Mouse (Mus musculus) cerebellum, adult 2 months (tissue): ENCODE results near the gene Gm10190.

ENCODE experiments used
- CTCF ChIP-seq: fragments of 200-500 bp; IDR thresholded peaks from 2 replicates; pipeline ENCODE4 v1.5.1; 2011; ENCODE audit warnings: low read depth, mild to moderate bottlenecking, control low read depth, low read length, moderate library complexity, borderline replicate concordance; ENCODE audit not compliant: insufficient read depth
- POLR2A ChIP-seq: fragments of 200-500 bp; IDR thresholded peaks from 2 replicates; pipeline ENCODE4 v1.6.1; 2011; ENCODE audit warnings: low read length, control low read depth, borderline replicate concordance; ENCODE audit not compliant: insufficient read depth

DNA sequence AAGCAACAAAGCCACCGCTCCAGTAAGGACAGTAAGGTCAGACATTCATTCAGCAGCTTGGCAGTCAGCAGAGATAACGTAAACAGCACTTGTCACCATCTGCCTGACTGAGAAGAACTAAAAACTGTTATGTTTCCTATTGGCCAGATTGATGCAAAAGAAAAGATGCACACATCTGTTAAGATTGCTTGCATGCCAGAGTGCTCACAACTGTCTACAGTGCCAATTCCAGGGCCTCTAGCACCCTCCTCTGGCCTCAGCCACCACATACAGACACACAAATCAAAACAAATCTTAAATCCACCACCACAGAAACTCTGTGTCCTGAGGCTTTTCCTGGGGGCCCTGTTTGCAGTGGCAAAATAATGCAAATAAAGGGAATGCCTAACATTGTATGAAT, 41.0 kb downstream of the Gm10190 start:
- TF ChIP-seq CTCF: peak; percentile 8; the same call in 1 of the 2 replicates
- no peak for TF ChIP-seq POLR2A
